Mouse (Mus musculus) layer of hippocampus, adult 11-12 months (tissue): ENCODE data around the gene Cmpk2.
A peak's percentile ranks its signal among the peaks of the same experiment; 100 is the strongest.
"Not testable (repeated sequence)": the region's sequence is repeated elsewhere in the genome, so short reads cannot be mapped to it uniquely, and the experiment has no call there.

Source experiments
- DNase-seq: peaks from one replicate; pipeline ENCODE4 v3.0.0; 2022; ENCODE audit warnings: low spot score

Gene Cmpk2

GRCm38 (mm10) chr12:26478196-26479004, 9.4 kb downstream of the Cmpk2 start:
- no peak for DNase-seq

DNA sequence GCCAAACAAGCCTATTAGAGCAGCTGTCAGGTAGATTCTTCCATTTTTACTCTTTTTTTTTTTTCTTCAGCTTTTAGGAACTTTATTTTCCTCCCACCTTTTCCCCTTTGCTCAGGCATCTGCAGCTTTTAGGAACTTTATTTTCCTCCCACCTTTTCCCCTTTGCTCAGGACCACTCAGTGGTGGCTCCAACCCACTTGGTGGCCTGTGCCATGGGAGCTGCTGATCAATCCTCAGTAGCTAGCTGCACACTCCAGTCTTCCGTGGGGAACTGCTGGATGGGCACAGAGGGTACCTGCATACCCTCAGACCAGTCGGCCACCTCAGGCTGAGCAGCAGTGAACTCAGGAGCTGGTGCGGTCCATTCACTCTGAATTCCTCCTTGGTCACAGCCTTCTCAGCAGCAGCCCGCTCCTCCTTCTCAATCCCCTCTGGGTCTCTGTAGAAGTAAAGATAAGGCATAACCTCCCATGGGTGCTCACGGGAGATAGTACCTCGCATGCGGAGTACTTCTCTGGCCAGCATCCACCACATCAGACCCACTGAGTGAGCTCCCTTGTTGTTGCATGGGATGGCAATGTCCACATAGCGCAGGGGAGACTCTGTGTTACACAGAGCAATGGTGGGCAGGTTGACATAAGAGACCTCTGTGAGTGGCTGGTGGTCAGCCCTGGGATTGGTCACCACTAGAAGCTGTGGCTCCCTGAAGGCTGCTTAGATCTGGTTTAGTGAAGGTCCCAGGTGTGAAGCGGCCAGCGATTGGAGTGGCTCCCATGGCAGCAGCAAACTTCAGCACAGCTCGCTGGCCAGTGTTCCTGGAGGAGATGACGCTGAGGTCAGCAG, 17.0 kb downstream of the Cmpk2 start:
- not testable (repeated sequence) for DNase-seq

GRCm38 (mm10) chr12:26487874-26488616, 19.0 kb downstream of the Cmpk2 start:
- peak; percentile 44 for DNase-seq

DNA sequence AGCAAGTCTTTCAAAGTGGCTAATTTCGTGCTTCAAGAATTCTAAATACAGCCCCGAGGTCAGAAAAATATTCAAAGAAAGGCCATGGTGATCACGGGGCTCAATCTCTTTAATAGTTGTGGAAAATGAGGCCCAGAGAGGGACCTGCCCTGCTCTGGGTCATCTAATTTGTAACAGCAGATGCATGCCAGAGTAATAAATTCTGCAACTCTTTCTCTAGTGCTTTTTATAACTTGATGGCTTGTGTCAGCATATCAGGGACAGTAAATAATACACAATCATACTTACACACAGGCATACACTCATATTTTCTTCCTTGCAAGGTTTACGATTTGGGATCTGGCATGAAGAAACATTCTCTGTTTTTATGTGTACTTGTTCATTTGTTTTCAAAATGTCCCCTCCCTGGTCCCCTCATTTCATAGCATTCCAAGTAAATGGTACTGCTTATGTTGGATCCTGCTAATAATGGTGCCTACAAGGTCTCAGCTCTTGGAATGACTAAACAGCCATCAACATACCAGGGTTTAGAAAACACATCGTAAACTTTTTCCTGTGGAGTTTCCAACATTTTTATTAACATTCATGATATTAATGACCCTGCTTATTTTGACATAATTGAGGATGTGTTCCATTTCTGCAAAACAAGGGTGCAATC, 19.7 kb downstream of the Cmpk2 start:
- no peak for DNase-seq

- no peak for DNase-seq
Measured at GRCm38 (mm10) chr12:26489942-26490341, 20.9 kb downstream of the Cmpk2 start.

DNA sequence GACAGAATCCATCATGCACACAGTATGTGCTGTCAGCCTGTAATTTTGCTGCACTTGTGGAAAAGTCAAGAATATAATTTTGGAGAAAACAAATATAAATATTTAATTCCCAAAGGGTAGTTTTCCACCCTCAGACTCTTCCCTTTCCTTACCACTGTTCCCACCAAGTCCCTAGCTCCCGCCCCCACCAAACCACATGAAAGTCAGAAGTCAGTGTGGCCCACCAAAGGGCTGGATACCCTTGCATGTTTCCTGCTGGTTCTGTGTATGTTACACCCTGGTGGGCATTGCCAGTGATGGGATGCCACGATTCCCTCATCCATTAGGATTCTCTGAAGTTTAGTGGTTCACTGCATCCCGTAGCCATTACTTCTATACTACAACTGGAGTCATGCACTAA, 32.0 kb downstream of the Cmpk2 start:
- no peak for DNase-seq

DNA sequence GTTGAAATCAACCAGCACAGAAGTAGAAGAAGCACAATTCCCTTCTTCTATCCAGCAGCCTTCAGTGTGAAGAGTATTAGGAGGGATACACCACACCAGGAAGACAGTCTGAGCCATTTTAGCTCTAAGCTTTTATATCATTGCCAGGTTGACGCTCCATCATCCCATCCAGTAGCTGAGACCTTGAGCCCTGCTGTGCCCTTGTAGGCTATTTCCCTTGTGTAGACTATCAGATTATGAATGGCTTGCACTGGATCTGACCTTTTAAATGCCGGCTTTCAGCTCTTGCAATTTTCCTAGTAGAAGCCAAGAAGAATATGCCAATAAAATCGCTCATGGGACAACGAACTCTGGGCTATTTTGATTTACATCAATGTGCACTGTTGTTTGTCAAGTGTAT, 42.0 kb downstream of the Cmpk2 start:
- no peak for DNase-seq

DNA sequence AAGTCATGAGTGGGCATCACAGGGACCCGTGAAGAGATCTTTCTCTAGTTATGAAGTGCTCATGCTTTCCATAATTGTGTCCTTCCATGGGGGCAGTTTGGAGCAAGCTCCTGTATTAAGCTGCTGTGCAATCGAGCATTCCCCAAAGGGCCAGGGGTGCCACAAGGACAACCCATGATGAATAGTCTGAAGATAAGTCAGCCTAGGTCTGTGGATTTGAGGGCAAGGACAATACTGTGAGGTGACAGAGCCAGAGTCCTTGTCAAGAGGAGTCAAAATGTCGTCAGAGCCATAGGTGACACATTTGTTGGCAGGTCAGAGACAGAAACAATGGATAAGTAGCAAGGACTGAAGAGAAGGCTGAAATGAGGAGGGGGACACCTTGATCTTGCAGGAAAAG, 49.2 kb downstream of the Cmpk2 start:
- DNase-seq, result no peak

GRCm38 (mm10) chr12:26524943-26525697, 56.1 kb downstream of the Cmpk2 start:
- DNase-seq, result no peak

GRCm38 (mm10) chr12:26525698-26526026, 56.7 kb downstream of the Cmpk2 start:
- peak; percentile 24 for DNase-seq
